Mouse (Mus musculus): ENCODE results near the gene Gm16506.
"Not testable (repeated sequence)": the region's sequence is repeated elsewhere in the genome, so short reads cannot be mapped to it uniquely, and the experiment has no call there.

Gm16506 gene

GRCm38 (mm10) chr14:43727385-43727784, at the start of gene Gm16506:
Gm16506 (minus strand) TSS chr14:43727485.
- not testable (repeated sequence) for DNase-seq (ENCODE audit: low read depth, low spot score)

DNA sequence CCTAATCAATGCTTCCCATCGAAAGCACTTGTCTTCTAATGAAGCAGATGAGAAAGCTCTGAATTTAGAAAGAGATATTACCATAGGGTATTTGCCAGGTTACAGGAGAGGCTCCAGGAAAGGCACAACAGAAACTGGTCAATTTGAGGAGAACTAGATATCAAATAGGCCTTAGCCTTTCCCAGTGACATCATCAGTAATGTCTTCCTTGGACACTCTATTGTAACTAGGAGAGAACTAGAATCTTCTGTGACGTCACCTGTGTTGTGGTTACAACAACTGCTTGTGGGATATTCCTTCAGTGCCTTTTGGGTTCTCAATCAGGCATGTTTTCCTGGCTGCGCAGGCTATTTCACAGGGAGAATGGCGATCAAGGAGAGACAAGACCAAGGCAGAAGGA, 20.3 kb upstream of the Gm16506 start, which contains the start of gene Gm6526:
Gene Gm6526 (plus strand): TSS at position 301 of the 400 bp plus-strand sequence.
- DNase-seq (ENCODE audit: low read depth, low spot score), result not testable (repeated sequence)

DNA sequence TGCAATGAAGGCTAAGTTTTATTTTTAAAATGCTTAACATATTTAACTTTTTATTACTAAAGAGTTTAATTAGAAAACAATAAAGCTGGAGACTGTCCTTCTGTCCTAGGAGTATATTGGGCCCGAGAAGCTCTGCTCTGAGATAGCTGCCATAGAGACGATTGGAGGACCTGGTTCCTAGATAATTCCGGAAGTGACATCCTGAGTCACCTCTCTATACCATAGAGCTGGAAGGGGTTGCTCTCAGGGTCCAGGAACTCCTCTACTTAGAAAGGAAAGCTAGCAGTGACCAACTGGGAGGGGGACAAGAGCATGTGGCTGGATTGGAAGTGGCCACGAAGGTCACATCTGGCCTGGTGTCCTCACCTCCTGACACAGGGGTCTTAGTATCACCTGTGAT, 29.7 kb downstream of the Gm16506 start, which contains the start of gene Gm7324:
Gene Gm7324 (plus strand): TSS at position 208 of the 400 bp plus-strand sequence.
- DNase-seq (ENCODE audit: low read depth, low spot score), result not testable (repeated sequence)

- DNase-seq (ENCODE audit: low read depth, low spot score), result not testable (repeated sequence)
These were observed 50.2 kb downstream of the Gm16506 start, which contains the start of gene Gm8165 for GRCm38 (mm10) chr14:43677099-43677498. Gm8165 (minus strand) TSS chr14:43677199.

Measured in brain, adult 2 months (tissue).